Mouse (Mus musculus): ENCODE measurements around the gene Aurkaip1.
A peak's percentile ranks its signal among the peaks of the same experiment; 100 is the strongest.

Gene Aurkaip1

GRCm38 (mm10) chr4:155853421-155853820 lies 22.3 kb downstream of the Aurkaip1 start:
- DNase-seq: no peak

GRCm38 (mm10) chr4:155854991-155855390 lies 23.9 kb downstream of the Aurkaip1 start:
- DNase-seq: no peak

DNA sequence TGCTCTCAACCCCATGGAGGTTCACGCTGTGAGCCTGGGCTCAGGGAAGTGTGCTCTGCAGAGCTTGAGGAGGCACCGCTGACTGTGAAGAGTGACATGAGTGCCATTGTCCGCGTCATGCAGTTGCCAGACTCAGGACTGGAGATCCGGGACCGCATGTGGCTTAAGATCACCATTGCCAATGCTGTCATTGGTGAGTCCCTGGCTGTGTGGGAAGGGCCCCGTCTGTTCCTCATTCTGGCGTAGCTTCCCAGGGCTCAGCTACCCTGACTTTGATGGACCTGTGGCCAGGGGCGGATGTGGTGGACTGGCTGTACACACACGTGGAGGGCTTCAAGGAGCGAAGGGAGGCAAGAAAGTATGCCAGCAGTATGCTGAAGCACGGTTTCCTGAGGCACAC lies 25.0 kb downstream of the Aurkaip1 start:
- DNase-seq: no peak

DNA sequence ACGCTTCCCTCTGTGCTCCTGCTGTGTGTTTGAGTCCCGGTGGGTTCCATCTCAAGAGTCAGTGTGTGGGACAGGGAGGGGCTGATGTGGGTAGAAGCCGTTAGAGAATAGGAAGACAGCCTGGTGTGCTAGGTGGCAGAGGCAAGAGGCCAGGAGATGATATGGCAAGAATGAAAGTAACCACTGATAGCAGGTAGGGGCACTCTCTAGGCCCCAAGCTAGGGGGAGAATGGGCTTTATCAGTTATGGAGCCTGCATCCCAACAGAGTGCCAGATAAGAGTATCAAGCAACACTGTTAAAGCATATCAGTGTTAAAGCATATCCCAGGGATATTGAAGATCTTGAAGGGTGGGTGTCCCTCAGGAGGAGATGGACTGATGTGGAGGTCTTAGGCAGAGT lies 25.8 kb downstream of the Aurkaip1 start:
- DNase-seq: peak in 1 of 2 experiments; percentile 2

GRCm38 (mm10) chr4:155859318-155859717 lies 28.2 kb downstream of the Aurkaip1 start:
- DNase-seq: peak; percentile 39 to 40

- no peak for DNase-seq
Observed at GRCm38 (mm10) chr4:155861787-155862186, 30.7 kb downstream of the Aurkaip1 start.

DNA sequence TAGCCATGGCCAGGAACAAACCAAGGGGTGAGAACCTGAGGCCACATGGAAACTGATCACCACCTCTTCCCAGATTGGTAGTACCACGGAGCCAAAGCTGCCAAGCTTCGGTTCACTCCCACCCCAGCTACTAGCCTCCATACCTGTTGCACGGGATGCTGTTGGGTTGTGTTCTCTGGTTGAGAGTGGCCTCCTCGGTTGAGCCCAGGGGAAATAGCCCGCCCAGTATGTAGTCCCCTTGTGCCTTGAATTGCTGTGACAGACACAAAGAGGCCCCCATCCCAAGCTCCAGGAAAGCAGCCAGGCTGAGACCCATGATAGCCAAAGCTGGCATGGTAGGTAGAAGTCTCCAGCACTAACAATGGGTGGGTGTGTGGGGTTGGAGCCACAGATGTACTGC lies 31.9 kb downstream of the Aurkaip1 start, which contains the start of gene Tas1r3:
Tas1r3 (minus strand) TSS at position 362 of the 400 bp plus-strand sequence.
- no peak for DNase-seq

- peak in 1 of 2 experiments; percentile 34 for DNase-seq
Observed at GRCm38 (mm10) chr4:155868614-155869298, 37.7 kb downstream of the Aurkaip1 start.

DNA sequence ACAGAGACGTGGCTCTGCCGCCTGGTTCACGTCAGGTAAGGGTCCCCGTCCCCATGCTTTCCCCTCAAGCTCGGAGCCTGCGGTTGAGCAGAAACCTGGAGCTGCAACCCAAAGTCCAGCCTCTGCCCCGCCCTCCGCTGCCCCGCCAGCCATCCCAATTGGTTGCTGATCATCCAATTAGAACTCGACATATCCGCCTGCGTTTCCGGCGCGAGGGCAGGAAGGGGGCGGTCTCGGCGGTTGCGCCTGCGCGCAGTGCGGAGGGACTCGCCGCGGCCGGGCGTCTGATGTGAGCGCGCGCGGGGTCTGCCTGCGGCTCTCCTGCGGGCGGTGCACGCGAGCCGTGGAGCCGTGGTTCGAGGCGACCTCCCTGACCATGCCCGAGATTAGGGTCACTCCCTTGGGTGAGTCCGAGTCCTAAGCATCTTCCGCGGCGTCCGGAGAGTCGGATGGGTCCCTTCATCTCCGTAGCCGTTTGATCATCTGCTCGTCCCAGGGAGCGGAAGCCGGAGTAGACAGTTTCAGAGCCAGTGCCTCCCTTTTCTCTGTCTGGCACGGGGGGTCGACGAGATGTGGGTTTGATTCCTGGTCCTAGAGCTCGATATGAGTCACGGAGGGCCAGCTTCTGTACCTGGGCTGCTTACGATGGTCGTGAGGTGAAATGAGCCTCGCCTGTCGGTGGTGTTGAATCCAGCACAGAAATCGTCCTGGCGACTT lies 38.4 kb downstream of the Aurkaip1 start, which contains the start of the genes Cptp and Ints11:
Cptp (minus strand) TSS at position 124 of the 717 bp plus-strand sequence.
Ints11 (plus strand) TSS at position 230 of the 717 bp plus-strand sequence.
- peak; percentile 96 to 97 for DNase-seq

DNA sequence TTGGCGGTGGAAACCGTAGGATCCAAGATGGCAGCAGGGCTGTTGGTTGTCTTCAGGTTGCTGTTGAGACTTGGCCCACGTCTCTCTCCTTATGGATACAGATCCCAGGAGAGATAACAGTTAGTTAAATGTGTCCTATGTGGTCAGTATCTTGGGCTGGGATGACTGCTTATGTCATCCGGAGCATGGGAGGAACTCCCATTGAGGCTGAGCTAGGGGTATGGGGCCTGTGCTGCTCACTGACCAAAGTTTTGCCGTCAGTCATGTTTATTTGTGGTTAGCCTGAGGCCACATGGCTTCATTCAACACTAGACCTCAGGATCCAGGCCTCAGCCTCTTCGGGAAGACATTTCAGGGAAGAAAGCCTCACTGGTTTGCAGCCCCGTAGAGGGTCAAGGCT lies 40.3 kb downstream of the Aurkaip1 start:
- DNase-seq: no peak

Data from thymus, postnatal 36 days (tissue).